Mouse (Mus musculus): ENCODE measurements around the gene Tnfrsf17. TPM values are rescaled to one million over a fixed set of nuclear protein-coding genes. Genes with fewer than 3 reads are reported as not detected.

Gene Tnfrsf17
- not detected for total RNA-seq (2023)

GRCm38 (mm10) chr16:11313512-11313911, at the start of gene Tnfrsf17:
Gene Tnfrsf17, plus strand, starts transcription at chr16:11313812.

GRCm38 (mm10) chr16:11322409-11323323, 9.1 kb downstream of the Tnfrsf17 start, which contains the start of gene Snx29:
Gene Snx29, plus strand, starts transcription at chr16:11322908.

Other genes with a start within 250 kb of the Tnfrsf17 start
- 10 to 100 TPM in 1 of 2 experiments, 1 to 10 TPM in 1; 4.4 to 10.7 TPM for gene Litaf, start 247.7 kb upstream of the Tnfrsf17 start, total RNA-seq (2023)
- gene Txndc11, start 179.2 kb upstream of the Tnfrsf17 start, total RNA-seq (2023) = 10 to 100 TPM; 44.5 to 51.3 TPM
- gene Zc3h7a, start 137.4 kb upstream of the Tnfrsf17 start, total RNA-seq (2023) = 100 to 1,000 TPM; 332 to 346 TPM
- 100 to 1,000 TPM; 148 to 154 TPM for gene Rsl1d1, start 110.5 kb upstream of the Tnfrsf17 start, total RNA-seq (2023)
- 10 to 100 TPM; 80.2 to 90.2 TPM for gene Gspt1, start 59.5 kb upstream of the Tnfrsf17 start, total RNA-seq (2023)
- 10 to 100 TPM; 37.7 to 45.0 TPM for gene Snx29, start 9.1 kb downstream of the Tnfrsf17 start, total RNA-seq (2023)